Mouse (Mus musculus) cortical plate, adult 2 months (tissue): ENCODE data around the gene Ear6.

Source experiments
- CTCF ChIP-seq: fragments of 200-500 bp; IDR thresholded peaks from 2 replicates; pipeline ENCODE4 v1.5.1; 2011; ENCODE audit warnings: mild to moderate bottlenecking, control low read depth, low read length; ENCODE audit not compliant: insufficient read depth; ENCODE audit errors: extremely low read depth
- POLR2A ChIP-seq: fragments of 200-500 bp; IDR thresholded peaks from 2 replicates; pipeline ENCODE4 v1.6.1; 2011; ENCODE audit warnings: mild to moderate bottlenecking, low read length, control low read depth; ENCODE audit not compliant: insufficient read depth; ENCODE audit errors: extremely low read depth

DNA sequence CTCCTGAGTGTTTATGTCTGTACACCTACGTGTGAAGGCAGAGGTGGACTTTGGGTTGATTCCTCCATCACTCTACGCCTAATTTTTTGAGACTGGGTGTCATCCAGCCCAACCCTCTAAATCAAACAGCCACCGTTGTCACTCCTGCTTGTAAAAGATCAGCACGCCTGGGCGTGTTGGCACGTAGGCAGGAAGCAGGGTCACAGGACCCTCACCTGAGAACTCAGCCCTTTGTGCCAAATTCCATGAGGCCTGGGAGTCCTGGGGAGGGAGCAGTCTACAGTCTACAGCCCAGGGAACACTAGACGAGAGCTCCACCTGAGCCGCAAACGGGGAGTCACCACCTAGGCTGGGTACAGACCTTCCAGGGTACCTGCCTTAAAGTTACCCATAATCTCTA is 50.3 kb downstream of the Ear6 start:
- TF ChIP-seq POLR2A (no peak), CTCF (no peak)
